Mouse (Mus musculus) C2C12 (cell line): Measurements from ENCODE around the gene Wipi2. TPM values are rescaled to one million over a fixed set of nuclear protein-coding genes. Genes with fewer than 3 reads are reported as not detected.

ENCODE experiments used
- H3K27me3 ChIP-seq: one replicate; pipeline ENCODE4 v1.6.1; 2011; ENCODE audit not compliant: control insufficient read depth, insufficient read depth, insufficient read length
- H3K36me3 ChIP-seq: one replicate; pipeline ENCODE4 v1.6.1; 2011; ENCODE audit not compliant: control insufficient read depth, insufficient read depth
- H3K4me3 ChIP-seq: one replicate; pipeline ENCODE4 v1.5.1; 2011; ENCODE audit warnings: mild to moderate bottlenecking, control low read depth; ENCODE audit not compliant: poor library complexity, insufficient read depth, severe bottlenecking
- H3K79me2 ChIP-seq: one replicate; pipeline ENCODE4 v1.6.1; 2011; ENCODE audit not compliant: control insufficient read depth, insufficient read depth
- H3K79me3 ChIP-seq: one replicate; pipeline ENCODE4 v1.6.1; 2011; ENCODE audit warnings: low read depth, control low read depth
- H3ac ChIP-seq: one replicate; pipeline ENCODE3; 2011; ENCODE audit warnings: low read depth; ENCODE audit not compliant: control insufficient read depth, insufficient read length
- CEBPB ChIP-seq: IDR thresholded peaks from one replicate; pipeline ENCODE4 v1.6.1; 2011; ENCODE audit warnings: low read depth, mild to moderate bottlenecking, control low read depth, moderate library complexity
- CTCF ChIP-seq: IDR thresholded peaks from one replicate; pipeline ENCODE4 v1.5.1; 2011; ENCODE audit not compliant: control insufficient read depth, insufficient read depth, insufficient read length
- FOSL1 ChIP-seq: IDR thresholded peaks from one replicate; pipeline ENCODE4 v1.8.0; 2011; ENCODE audit warnings: mild to moderate bottlenecking, low read length; ENCODE audit not compliant: poor library complexity, insufficient read depth, severe bottlenecking
- MAX ChIP-seq: IDR thresholded peaks from one replicate; pipeline ENCODE4 v1.6.1; 2011; ENCODE audit warnings: mild to moderate bottlenecking, control low read depth
- MYOD1 ChIP-seq: IDR thresholded peaks from one replicate; pipeline ENCODE4 v1.6.1; 2011; ENCODE audit warnings: low read depth; ENCODE audit not compliant: control insufficient read depth, insufficient read length
- MYOG ChIP-seq: IDR thresholded peaks from one replicate; pipeline ENCODE4 v1.6.1; 2011; ENCODE audit not compliant: control insufficient read depth, insufficient read length; ENCODE audit errors: extremely low read depth
- USF1 ChIP-seq: IDR thresholded peaks from one replicate; pipeline ENCODE4 v1.6.1; 2011; ENCODE audit warnings: low read depth, mild to moderate bottlenecking, control low read depth, moderate library complexity
- long read RNA-seq, 2 experiments: library from polyadenylated mRNA; unstranded; transcript quantifications; one replicate each; pipeline ENCODE4 v2.0.0; 2019 to 2020
- polyA plus RNA-seq: library from polyadenylated mRNA; unstranded; fragments of >200 nt; fragmentation: generic; extraction: Trizol; gene quantifications from one replicate; pipeline ENCODE4 v1.2.1, GENCODE M21; 2012; ENCODE audit warnings: missing spikeins

Wipi2 gene
- 36.0 TPM for polyA plus RNA-seq
- long read RNA-seq, experiment 1, full-length matches to known transcripts, result 36 of 52 reads
- long read RNA-seq, experiment 1, partial matches to known transcripts, result 2 of 52 reads
- long read RNA-seq, experiment 1, other reads (novel, unspliced or antisense), result 14 of 52 reads
- long read RNA-seq, experiment 2, full-length matches to known transcripts, result 443 of 480 reads
- long read RNA-seq, experiment 2, partial matches to known transcripts, result 8 of 480 reads
- long read RNA-seq, experiment 2, other reads (novel, unspliced or antisense), result 29 of 480 reads

DNA sequence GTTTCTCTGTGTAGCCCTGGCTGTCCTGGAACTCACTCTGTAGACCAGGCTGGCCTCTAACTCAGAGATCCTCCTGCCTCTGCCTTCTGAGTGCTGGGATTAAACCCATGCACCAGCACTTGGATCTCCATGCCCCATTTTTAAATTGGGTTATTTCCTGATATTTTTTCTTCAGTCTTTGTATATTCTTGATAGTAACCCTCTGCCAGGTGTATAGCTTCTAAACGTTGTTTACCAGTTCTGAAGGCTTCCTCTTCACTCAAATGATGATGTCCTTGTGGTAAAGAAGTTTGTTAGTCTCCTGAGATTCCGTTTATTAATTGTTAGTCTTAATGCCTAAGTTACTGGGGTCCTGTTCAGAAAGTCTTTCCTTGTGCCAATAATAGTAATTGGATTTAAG is at the start of gene Wipi2:
Wipi2 (plus strand) TSS at position 301 of the 400 bp plus-strand sequence.
- Histone ChIP-seq H3K79me3 (peaks cover 24% of the 10 kb centered on the region), H3K4me3 (peak within 1 kb of the TSS; percentile 86), H3K27me3 (no peaks in the 10 kb centered on the region), H3ac (peak within 1 kb of the TSS; percentile 11), H3K36me3 (no peaks in the 10 kb centered on the region), H3K79me2 (peaks cover 28% of the 10 kb centered on the region)
- no peak for TF ChIP-seq MAX
- no peak for TF ChIP-seq CEBPB
- TF ChIP-seq MYOD1, result no peak

GRCm38 (mm10) chr5:142578192-142578591 is 49.3 kb upstream of the Wipi2 start:
- Histone ChIP-seq H3K36me3 (no peaks in the 10 kb centered on the region), H3K4me3 (no peak overlapping the region), H3K79me3 (no peaks in the 10 kb centered on the region), H3K27me3 (peaks cover 20% of the 10 kb centered on the region), H3K79me2 (no peaks in the 10 kb centered on the region), H3ac (no peak overlapping the region)
- TF ChIP-seq MYOG, result no peak
- no peak for TF ChIP-seq CEBPB
- no peak for TF ChIP-seq FOSL1
- TF ChIP-seq USF1, result no peak
- TF ChIP-seq MAX, result no peak
- TF ChIP-seq MYOD1, result no peak

DNA sequence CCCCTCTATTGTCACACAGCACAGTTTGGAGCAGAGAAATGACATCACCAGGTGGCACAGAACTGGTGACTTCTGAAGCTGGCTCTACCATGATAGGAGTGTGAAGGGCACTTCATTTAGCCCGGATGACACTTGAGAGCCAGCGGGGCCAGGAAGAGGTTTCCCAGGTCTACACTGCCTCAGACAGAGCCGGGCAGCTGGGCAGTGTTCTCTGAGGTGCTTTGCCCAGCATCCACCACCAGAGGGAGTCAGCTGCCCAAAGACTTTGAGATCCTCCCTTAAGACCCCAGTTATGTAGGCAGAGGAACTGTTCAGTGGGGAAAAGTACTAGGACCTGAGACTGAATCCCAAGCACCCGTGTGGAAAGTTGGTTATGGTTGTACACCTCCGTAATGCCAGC is 46.0 kb upstream of the Wipi2 start:
- H3K27me3 ChIP-seq, result peaks cover 31% of the 10 kb centered on the region
- no peaks in the 10 kb centered on the region for H3K79me3 ChIP-seq
- H3ac ChIP-seq, result no peak overlapping the region
- TF ChIP-seq CTCF (peak; percentile 60), FOSL1 (no peak)
- no peak overlapping the region for H3K4me3 ChIP-seq
- H3K36me3 ChIP-seq, result no peaks in the 10 kb centered on the region
- H3K79me2 ChIP-seq, result no peaks in the 10 kb centered on the region

DNA sequence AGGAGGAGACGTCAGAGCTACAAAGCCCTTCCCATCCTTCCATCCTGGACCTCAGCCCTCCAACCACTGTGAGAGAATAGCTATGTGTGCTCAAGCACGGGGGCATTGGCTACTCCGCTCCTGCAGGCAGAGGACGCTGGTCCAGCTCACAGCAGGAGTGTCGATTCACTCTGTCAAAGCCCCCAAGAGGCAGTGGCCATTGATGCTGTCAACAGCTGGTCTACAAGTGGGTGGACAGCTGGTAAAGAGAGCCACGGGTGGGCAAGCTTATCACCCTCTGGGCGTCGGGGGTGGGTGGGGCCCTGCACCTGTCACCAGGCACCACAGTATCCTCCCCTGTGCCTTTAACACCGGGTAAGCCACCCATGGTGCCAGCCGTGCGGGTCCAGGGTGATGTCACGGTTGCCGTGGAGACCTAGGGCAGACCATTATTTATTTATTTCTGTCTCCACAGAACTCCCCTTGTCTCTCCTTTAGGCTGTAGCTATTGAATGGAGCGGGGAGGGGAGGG is 43.8 kb upstream of the Wipi2 start:
- TF ChIP-seq MYOD1 (no peak), MAX (no peak), CEBPB (no peak), FOSL1 (no peak), MYOG (no peak), USF1 (no peak), CTCF (no peak)
- Histone ChIP-seq H3ac (no peak overlapping the region), H3K4me3 (no peak overlapping the region), H3K79me2 (no peaks in the 10 kb centered on the region), H3K36me3 (no peaks in the 10 kb centered on the region), H3K79me3 (no peaks in the 10 kb centered on the region), H3K27me3 (peaks cover 39% of the 10 kb centered on the region)

- H3K79me3 ChIP-seq, result no peaks in the 10 kb centered on the region
- H3K79me2 ChIP-seq, result no peaks in the 10 kb centered on the region
- no peak overlapping the region for H3K4me3 ChIP-seq
- peaks cover 45% of the 10 kb centered on the region for H3K27me3 ChIP-seq
- no peak overlapping the region for H3ac ChIP-seq
- H3K36me3 ChIP-seq, result no peaks in the 10 kb centered on the region
- TF ChIP-seq MAX (no peak), FOSL1 (no peak)
Measured at GRCm38 (mm10) chr5:142590953-142591616, 36.4 kb upstream of the Wipi2 start.

DNA sequence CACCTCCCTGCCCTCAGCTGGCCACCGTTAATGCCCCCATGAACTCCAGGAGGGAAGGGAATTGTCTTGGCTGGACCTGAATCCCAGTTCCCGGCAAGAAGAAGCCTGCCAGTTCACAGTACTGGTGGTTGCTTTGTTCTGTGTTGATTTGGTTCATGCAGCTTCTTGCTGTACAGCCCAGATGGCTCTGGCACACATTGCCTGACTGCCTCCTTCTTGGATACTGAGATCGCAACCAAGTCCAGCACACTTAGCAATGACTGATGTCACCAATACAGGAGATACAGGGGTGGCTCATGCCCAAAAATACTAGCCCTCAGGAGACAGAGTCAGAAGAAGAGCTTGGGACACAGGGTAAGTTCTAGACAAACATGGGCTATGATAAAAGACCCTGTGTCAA is 31.8 kb upstream of the Wipi2 start:
- Histone ChIP-seq H3K79me3 (no peaks in the 10 kb centered on the region), H3K4me3 (no peak overlapping the region), H3ac (no peak overlapping the region), H3K27me3 (peaks cover 67% of the 10 kb centered on the region), H3K36me3 (no peaks in the 10 kb centered on the region), H3K79me2 (no peaks in the 10 kb centered on the region)
- TF ChIP-seq USF1 (no peak), MYOD1 (no peak), MYOG (no peak), CEBPB (no peak), MAX (no peak), FOSL1 (no peak), CTCF (no peak)
